Mouse (Mus musculus) CH12.LX (cell line): Measurements from ENCODE around the gene Kcnh7.

ENCODE experiments used
- ETS1 ChIP-seq: conservative IDR thresholded peaks from 2 replicates; pipeline ENCODE4 v1.6.1; 2012; ENCODE audit warnings: low read depth, mild to moderate bottlenecking, inconsistent platforms, low read length, improper control_type of control experiment, moderate library complexity
- ZC3H11A ChIP-seq: IDR thresholded peaks from 2 replicates; pipeline ENCODE4 v1.6.1; 2012; ENCODE audit warnings: low read depth, mild to moderate bottlenecking, inconsistent platforms, low read length, improper control_type of control experiment

DNA sequence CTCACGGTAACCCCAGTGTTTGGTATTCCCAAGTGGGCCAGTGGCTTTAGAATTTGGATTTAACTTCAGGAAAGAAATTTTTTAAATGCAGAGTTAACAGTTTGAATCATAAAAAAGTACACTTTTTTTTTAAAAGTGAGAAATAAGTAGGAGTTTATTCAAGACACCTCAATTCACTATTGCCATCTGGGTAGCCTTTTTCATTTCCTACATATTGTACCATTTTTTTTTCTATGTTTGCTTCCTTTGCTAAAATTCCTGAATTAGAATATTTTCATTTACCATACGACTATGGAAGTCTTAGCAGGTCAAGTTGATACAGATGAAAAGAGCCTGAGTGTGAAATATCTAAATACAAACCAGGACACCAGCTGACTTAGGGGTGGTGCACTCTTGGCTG is 441.0 kb downstream of the Kcnh7 start:
- TF ChIP-seq ETS1 (no peak), ZC3H11A (no peak)
